Mouse (Mus musculus): ENCODE data around the gene Stk32b. TPM values are rescaled to one million over a fixed set of nuclear protein-coding genes. Genes with fewer than 3 reads are reported as not detected.

Gene Stk32b
- polyA plus RNA-seq, 1 experiment from 2014 or later, result 1.6 TPM

DNA sequence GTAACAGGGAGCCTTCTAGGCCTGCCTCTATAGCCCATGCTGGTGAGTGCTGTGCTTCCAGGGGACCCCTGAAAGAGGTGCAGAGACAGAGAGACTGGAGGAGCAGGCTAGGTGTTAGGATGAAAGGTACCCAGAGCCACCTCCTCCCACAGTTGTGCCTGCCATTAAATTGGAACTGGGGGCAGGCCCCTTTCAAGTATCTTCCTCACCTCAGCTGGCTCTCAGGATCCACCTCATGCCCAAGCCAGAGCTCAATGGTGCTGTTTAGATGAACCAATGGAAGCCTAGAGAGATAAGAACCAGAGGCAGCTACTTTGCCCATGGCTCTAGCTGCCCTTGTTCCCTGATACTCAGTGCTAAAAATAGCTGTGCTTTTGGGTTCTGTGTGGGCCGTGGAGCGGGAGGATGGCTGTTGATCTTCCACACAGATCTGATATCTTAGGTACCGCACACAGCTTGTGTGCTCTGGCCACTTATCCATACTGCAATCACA, 221.9 kb downstream of the Stk32b start:
- no peak for ATAC-seq (ENCODE audit: insufficient number of reproducible peaks, insufficient read depth, low FRiP score, low TSS enrichment)
- H3K36me3 ChIP-seq, result no peaks in the 10 kb centered on the region
- H3K9ac ChIP-seq, result no peak overlapping the region
- H3K9me3 ChIP-seq, result no peaks in the 10 kb centered on the region
- no peaks in the 10 kb centered on the region for H3K27me3 ChIP-seq
- no peak overlapping the region for H3K4me2 ChIP-seq (replicated peaks)
- no peak overlapping the region for H3K27ac ChIP-seq
- no peak overlapping the region for H3K4me3 ChIP-seq
- 86% methylated on average over 3 of the region's 3 CpGs for WGBS
- no peaks in the 10 kb centered on the region for H3K4me1 ChIP-seq

DNA sequence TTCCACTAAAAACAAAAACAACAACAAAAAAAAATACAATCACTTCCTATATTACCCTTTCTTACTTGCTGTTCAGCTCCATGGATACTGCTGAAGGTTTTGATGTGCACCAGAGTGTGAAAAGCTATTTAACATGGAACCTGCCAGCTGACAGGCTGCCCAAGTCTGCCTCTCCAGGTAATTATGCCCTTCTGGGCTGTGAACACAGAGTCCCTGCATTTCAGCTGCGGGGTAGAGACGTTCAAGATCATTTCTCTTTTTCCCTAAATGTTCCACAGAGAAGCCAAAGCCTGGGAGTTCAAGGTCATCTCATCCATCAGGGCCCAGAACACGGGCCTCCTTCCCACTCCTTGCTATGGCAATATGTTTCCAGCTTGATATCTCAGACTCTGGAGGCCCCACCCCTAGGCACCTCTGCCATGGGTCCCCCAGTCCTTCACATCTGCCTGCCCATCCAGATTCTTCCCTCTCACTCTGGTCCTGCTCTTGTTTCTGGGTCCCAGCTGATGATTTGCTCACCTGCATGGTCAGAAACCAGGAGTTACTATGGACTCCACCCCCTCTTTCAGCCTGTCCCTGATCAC, 244.9 kb downstream of the Stk32b start:
- 76% methylated on average over 3 of the region's 3 CpGs for WGBS
- Histone ChIP-seq H3K9me3 (no peaks in the 10 kb centered on the region), H3K36me3 (no peaks in the 10 kb centered on the region), H3K27me3 (no peaks in the 10 kb centered on the region), H3K4me2 (replicated peaks) (no peak overlapping the region), H3K4me3 (no peak overlapping the region), H3K9ac (no peak overlapping the region), H3K4me1 (no peaks in the 10 kb centered on the region), H3K27ac (no peak overlapping the region)
- ATAC-seq (ENCODE audit: insufficient number of reproducible peaks, insufficient read depth, low FRiP score, low TSS enrichment), result no peak

- H3K4me2 ChIP-seq (replicated peaks), result no peak overlapping the region
Measured at GRCm38 (mm10) chr5:37471584-37471983, 245.4 kb downstream of the Stk32b start.

GRCm38 (mm10) chr5:37469031-37469430, 247.9 kb downstream of the Stk32b start:
- WGBS, result 66% methylated on average over 5 of the region's 5 CpGs
- H3K4me2 ChIP-seq (replicated peaks), result no peak overlapping the region
- no peak for ATAC-seq (ENCODE audit: insufficient number of reproducible peaks, insufficient read depth, low FRiP score, low TSS enrichment)

More at GRCm38 (mm10) chr5:37471584-37471983, 245.4 kb downstream of the Stk32b start:
- H3K36me3 ChIP-seq, result no peaks in the 10 kb centered on the region
- no peak overlapping the region for H3K9ac ChIP-seq
- 83% methylated on average over 4 of the region's 4 CpGs for WGBS
- H3K9me3 ChIP-seq, result no peaks in the 10 kb centered on the region
- H3K27ac ChIP-seq, result no peak overlapping the region
- no peaks in the 10 kb centered on the region for H3K4me1 ChIP-seq
- no peak overlapping the region for H3K4me3 ChIP-seq
- no peak for ATAC-seq (ENCODE audit: insufficient number of reproducible peaks, insufficient read depth, low FRiP score, low TSS enrichment)
- H3K27me3 ChIP-seq, result no peaks in the 10 kb centered on the region

GRCm38 (mm10) chr5:37467646-37468045, 249.3 kb downstream of the Stk32b start:
- Histone ChIP-seq H3K9ac (no peak overlapping the region), H3K4me2 (replicated peaks) (no peak overlapping the region), H3K36me3 (no peaks in the 10 kb centered on the region), H3K4me3 (no peak overlapping the region), H3K4me1 (no peaks in the 10 kb centered on the region), H3K27me3 (no peaks in the 10 kb centered on the region), H3K27ac (no peak overlapping the region), H3K9me3 (no peaks in the 10 kb centered on the region)
- ATAC-seq (ENCODE audit: insufficient number of reproducible peaks, insufficient read depth, low FRiP score, low TSS enrichment), result no peak
- WGBS, result 81% methylated on average over 2 of the region's 2 CpGs

More at GRCm38 (mm10) chr5:37469031-37469430, 247.9 kb downstream of the Stk32b start:
- Histone ChIP-seq H3K27me3 (no peaks in the 10 kb centered on the region), H3K27ac (no peak overlapping the region), H3K36me3 (no peaks in the 10 kb centered on the region), H3K4me1 (no peaks in the 10 kb centered on the region), H3K9me3 (no peaks in the 10 kb centered on the region), H3K9ac (no peak overlapping the region), H3K4me3 (no peak overlapping the region)

DNA sequence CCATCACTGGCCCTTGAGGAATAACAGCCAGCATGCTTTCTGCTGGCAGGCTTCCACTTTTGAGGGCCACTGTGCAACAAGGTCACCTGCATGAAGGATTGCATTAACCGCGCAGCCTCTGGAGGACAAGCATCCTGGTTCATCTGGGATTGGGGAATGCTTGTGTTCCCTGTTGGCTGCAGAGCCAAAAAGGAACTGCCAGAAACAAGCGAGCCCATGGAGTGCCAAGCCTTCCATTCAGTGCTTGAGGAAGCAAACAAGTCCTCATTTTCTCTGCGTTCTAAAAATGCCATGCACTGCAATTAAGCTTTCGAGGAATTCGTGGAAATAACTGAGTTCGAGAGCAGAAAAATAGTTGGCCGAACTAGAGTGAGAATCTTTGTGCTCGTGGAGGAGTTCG, 251.5 kb downstream of the Stk32b start:
- WGBS, result 91% methylated on average over 10 of the region's 10 CpGs
- Histone ChIP-seq H3K4me2 (replicated peaks) (no peak overlapping the region), H3K4me3 (no peak overlapping the region), H3K27me3 (no peaks in the 10 kb centered on the region), H3K9ac (no peak overlapping the region), H3K4me1 (no peaks in the 10 kb centered on the region), H3K9me3 (no peaks in the 10 kb centered on the region), H3K36me3 (no peaks in the 10 kb centered on the region), H3K27ac (no peak overlapping the region)
- no peak for ATAC-seq (ENCODE audit: insufficient number of reproducible peaks, insufficient read depth, low FRiP score, low TSS enrichment)

GRCm38 (mm10) chr5:37458236-37458635, 258.7 kb downstream of the Stk32b start:
- no peaks in the 10 kb centered on the region for H3K4me1 ChIP-seq
- H3K9me3 ChIP-seq, result no peaks in the 10 kb centered on the region
- no peak overlapping the region for H3K9ac ChIP-seq
- H3K4me2 ChIP-seq (replicated peaks), result no peak overlapping the region
- H3K36me3 ChIP-seq, result 0 out of 2 replicates have a peak, but pooled peaks cover 3% of the 10 kb centered on the region
- H3K27ac ChIP-seq, result no peak overlapping the region
- 64% methylated on average over 2 of the region's 2 CpGs for WGBS
- H3K27me3 ChIP-seq, result no peaks in the 10 kb centered on the region
- ATAC-seq (ENCODE audit: insufficient number of reproducible peaks, insufficient read depth, low FRiP score, low TSS enrichment), result no peak
- no peak overlapping the region for H3K4me3 ChIP-seq

DNA sequence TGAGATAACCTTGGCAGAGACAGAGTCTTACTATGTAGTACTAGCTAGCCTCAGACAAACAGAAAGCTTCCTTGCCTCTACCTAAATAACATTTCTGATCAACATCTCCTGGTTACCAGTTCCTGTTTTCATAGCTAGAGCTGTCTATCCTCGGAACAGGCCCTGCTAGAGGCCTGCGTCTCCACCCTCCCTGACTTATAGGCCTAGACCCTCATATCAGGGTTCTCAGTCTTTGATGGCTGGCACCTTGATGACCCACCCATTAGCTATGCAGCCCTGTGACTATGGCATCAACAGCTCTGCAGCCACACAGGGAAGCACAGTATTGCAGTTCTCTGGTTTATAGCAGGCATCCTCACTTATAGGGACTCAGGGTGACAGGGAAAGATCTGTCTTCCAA, 259.1 kb downstream of the Stk32b start:
- no peak overlapping the region for H3K9ac ChIP-seq
- H3K9me3 ChIP-seq, result no peaks in the 10 kb centered on the region
- H3K4me1 ChIP-seq, result no peaks in the 10 kb centered on the region
- no peak overlapping the region for H3K4me3 ChIP-seq
- H3K27ac ChIP-seq, result no peak overlapping the region
- WGBS, result 92% methylated on average over 2 of the region's 2 CpGs
- H3K4me2 ChIP-seq (replicated peaks), result no peak overlapping the region
- no peak for ATAC-seq (ENCODE audit: insufficient number of reproducible peaks, insufficient read depth, low FRiP score, low TSS enrichment)
- H3K27me3 ChIP-seq, result no peaks in the 10 kb centered on the region
- H3K36me3 ChIP-seq, result 0 out of 2 replicates have a peak, but pooled peaks cover 3% of the 10 kb centered on the region

- no peak for ATAC-seq (ENCODE audit: insufficient number of reproducible peaks, insufficient read depth, low FRiP score, low TSS enrichment)
- 0 out of 2 replicates have a peak, but pooled peaks cover 3% of the 10 kb centered on the region for H3K36me3 ChIP-seq
- no peaks in the 10 kb centered on the region for H3K4me1 ChIP-seq
- H3K9ac ChIP-seq, result no peak overlapping the region
- H3K9me3 ChIP-seq, result no peaks in the 10 kb centered on the region
- H3K4me3 ChIP-seq, result no peak overlapping the region
- WGBS, result 56% methylated on average over 5 of the region's 5 CpGs
- H3K27ac ChIP-seq, result no peak overlapping the region
- no peak overlapping the region for H3K4me2 ChIP-seq (replicated peaks)
- no peaks in the 10 kb centered on the region for H3K27me3 ChIP-seq
Measured at GRCm38 (mm10) chr5:37457191-37457590, 259.8 kb downstream of the Stk32b start.

GRCm38 (mm10) chr5:37456590-37456989, 260.4 kb downstream of the Stk32b start:
- no peaks in the 10 kb centered on the region for H3K4me1 ChIP-seq
- H3K9ac ChIP-seq, result no peak overlapping the region
- H3K4me2 ChIP-seq (replicated peaks), result no peak overlapping the region
- WGBS, result 63% methylated on average over 2 of the region's 2 CpGs
- 0 out of 2 replicates have a peak, but pooled peaks cover 3% of the 10 kb centered on the region for H3K36me3 ChIP-seq
- no peaks in the 10 kb centered on the region for H3K9me3 ChIP-seq
- H3K27me3 ChIP-seq, result no peaks in the 10 kb centered on the region
- H3K27ac ChIP-seq, result no peak overlapping the region
- no peak overlapping the region for H3K4me3 ChIP-seq
- ATAC-seq (ENCODE audit: insufficient number of reproducible peaks, insufficient read depth, low FRiP score, low TSS enrichment), result no peak

DNA sequence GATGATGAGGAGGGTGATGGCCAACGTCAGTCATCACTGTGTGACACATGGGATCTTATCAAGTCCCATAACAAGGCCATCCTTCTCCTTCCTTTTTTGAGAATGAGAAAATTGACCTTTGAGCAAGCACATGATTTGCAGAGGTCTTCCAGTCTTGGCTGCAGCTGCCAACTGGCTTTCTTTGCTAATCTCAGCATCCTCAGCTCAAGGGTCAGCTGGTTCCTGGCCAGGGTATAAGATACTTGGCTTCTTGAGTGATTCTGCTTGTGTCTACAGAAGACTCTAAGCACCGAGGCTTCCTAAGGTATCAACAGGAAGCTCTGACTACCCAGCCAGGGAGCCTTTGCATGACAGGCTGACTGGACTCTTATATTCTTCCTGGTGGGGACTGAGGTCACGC, 269.4 kb downstream of the Stk32b start:
- no peaks in the 10 kb centered on the region for H3K27me3 ChIP-seq
- no peak for ATAC-seq (ENCODE audit: insufficient number of reproducible peaks, insufficient read depth, low FRiP score, low TSS enrichment)
- H3K9me3 ChIP-seq, result no peaks in the 10 kb centered on the region
- H3K36me3 ChIP-seq, result no peaks in the 10 kb centered on the region
- H3K4me2 ChIP-seq (replicated peaks), result no peak overlapping the region
- H3K27ac ChIP-seq, result no peak overlapping the region
- H3K4me1 ChIP-seq, result no peaks in the 10 kb centered on the region
- no peak overlapping the region for H3K9ac ChIP-seq
- WGBS, result 83% methylated on average over 3 of the region's 3 CpGs
- H3K4me3 ChIP-seq, result no peak overlapping the region

- ATAC-seq (ENCODE audit: insufficient number of reproducible peaks, insufficient read depth, low FRiP score, low TSS enrichment), result no peak
- Histone ChIP-seq H3K4me2 (replicated peaks) (no peak overlapping the region), H3K9me3 (no peaks in the 10 kb centered on the region), H3K4me3 (no peak overlapping the region), H3K27me3 (no peaks in the 10 kb centered on the region), H3K4me1 (no peaks in the 10 kb centered on the region), H3K36me3 (no peaks in the 10 kb centered on the region), H3K27ac (no peak overlapping the region), H3K9ac (no peak overlapping the region)
- 82% methylated on average over 2 of the region's 2 CpGs for WGBS
Measured at GRCm38 (mm10) chr5:37442767-37443166, 274.2 kb downstream of the Stk32b start.
